Mouse (Mus musculus) lung, postnatal 0 days (tissue): ENCODE data around the gene Igsf6.

Experiments used
- CTCF ChIP-seq: IDR thresholded peaks from 2 replicates; pipeline ENCODE4 v1.5.1; 2016; ENCODE audit warnings: antibody characterized with exemption, mild to moderate bottlenecking
- EP300 ChIP-seq: IDR thresholded peaks from 2 replicates; pipeline ENCODE4 v1.6.1; 2016; ENCODE audit warnings: antibody characterized with exemption, mild to moderate bottlenecking, control low read depth

DNA sequence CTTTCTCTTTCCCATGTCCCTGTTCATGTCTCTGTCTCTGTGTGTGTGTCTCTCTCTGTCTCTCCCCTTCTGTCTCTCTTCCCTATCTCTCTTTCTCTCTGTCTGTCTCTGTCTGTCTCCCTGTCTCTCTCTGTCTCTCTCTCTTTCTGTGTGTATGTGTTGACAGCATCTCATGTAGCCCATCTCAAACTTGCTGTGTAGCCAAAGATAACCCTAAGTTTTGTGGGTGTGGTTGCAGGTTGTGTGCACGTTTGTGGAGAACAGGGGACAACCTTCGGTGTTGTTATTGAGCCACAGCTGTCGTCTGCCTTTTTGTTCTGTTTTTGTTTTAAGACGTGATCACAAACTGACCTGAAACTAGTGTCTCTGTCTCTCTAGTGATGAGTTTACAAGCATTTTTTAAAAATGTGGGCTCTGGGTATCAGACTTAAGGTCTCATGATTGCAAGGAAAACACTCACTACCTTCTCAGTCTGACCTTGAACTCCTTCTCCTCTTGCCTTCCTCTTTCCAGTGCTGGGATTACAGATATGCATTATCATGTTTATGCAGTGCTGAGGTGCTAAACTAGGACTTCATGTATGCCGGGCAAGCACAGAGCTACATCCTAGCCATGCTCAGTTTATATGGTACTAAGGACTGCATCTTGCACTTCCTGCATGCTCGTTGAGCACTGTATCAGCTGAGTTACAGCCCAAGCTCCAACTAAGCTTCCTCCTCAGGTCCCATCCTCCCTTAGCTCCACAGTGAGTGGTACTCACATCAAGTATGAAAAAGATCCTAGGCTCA lies 49.0 kb downstream of the Igsf6 start:
- TF ChIP-seq CTCF = no peak
- no peak for TF ChIP-seq EP300
